Mouse (Mus musculus) heart, postnatal 14 days (tissue): ENCODE measurements around the gene Paxbp1. TPM values are rescaled to one million over a fixed set of nuclear protein-coding genes. Genes with fewer than 3 reads are reported as not detected.
"Not testable (repeated sequence)": the region's sequence is repeated elsewhere in the genome, so short reads cannot be mapped to it uniquely, and the experiment has no call there.

Experiments
- DNase-seq, 2 experiments: peaks; one replicate each; pipeline ENCODE4 v3.0.0; 2021 to 2022
- intact Hi-C: fragments of 180-260 bp; cut with DNase I; formaldehyde crosslinking; loops from one replicate; pipeline ENCODE4 v1.15.1; 2025
- long read RNA-seq, 2 experiments: library from polyadenylated mRNA; stranded (forward); transcript quantifications; one replicate each; pipeline ENCODE4 v2.0.0; 2021
- total RNA-seq, 2 experiments: library from RNA; stranded (reverse); gene quantifications; 2 replicates each; pipeline ENCODE4 v1.2.3; 2021

Paxbp1 gene
- total RNA-seq, result 10 to 100 TPM; 20.3 to 21.1 TPM
- long read RNA-seq, experiment 1, transcript Paxbp1-202 (18 exons, 3,973 nt), result major isoform, 9 of 19 reads
- long read RNA-seq, experiment 1, partial matches to known transcripts, result 0 of 19 reads
- long read RNA-seq, experiment 1, other reads (novel, unspliced or antisense), result 9 of 19 reads
- long read RNA-seq, experiment 2, transcript Paxbp1-202 (18 exons, 3,973 nt), result major isoform, 5 of 18 reads
- long read RNA-seq, experiment 2, partial matches to known transcripts, result 0 of 18 reads
- long read RNA-seq, experiment 2, other reads (novel, unspliced or antisense), result 11 of 18 reads

GRCm38 (mm10) chr16:91044270-91045182 lies at the start of gene Paxbp1:
TSS of gene Paxbp1 (minus strand) at chr16:91044543.
- DNase-seq, result peak; percentile 99 to 100
- intact Hi-C loops, result loop anchor here (2.0 to 10.0 kb wide), 2 partner anchors 28 to 760 kb away; partner anchors contain the start of gene Scaf4

- DNase-seq, result no peak
- intact Hi-C loops, result loop anchor here (10.0 kb wide), 2 partner anchors 358 to 428 kb away; no protein-coding TSS in a partner anchor
Measured at GRCm38 (mm10) chr16:91086642-91087306, 42.4 kb upstream of the Paxbp1 start.

GRCm38 (mm10) chr16:91085239-91085825 lies 41.0 kb upstream of the Paxbp1 start:
- intact Hi-C loops, result loop anchor here (10.0 kb wide), 2 partner anchors 359 to 429 kb away; no protein-coding TSS in a partner anchor
- DNase-seq, result no peak

- DNase-seq, result peak; percentile 34 to 62
- intact Hi-C loops, result loop anchor here (10.0 kb wide), 2 partner anchors 360 to 430 kb away; no protein-coding TSS in a partner anchor
Measured at GRCm38 (mm10) chr16:91084307-91085238, 40.2 kb upstream of the Paxbp1 start.

- intact Hi-C loops, result loop anchor here (10.0 kb wide), 2 partner anchors 362 to 432 kb away; no protein-coding TSS in a partner anchor
- no peak for DNase-seq
Measured at GRCm38 (mm10) chr16:91083002-91083646, 38.8 kb upstream of the Paxbp1 start.

GRCm38 (mm10) chr16:91081508-91081907 lies 37.2 kb upstream of the Paxbp1 start:
- intact Hi-C loops, result loop anchor here (1.0 to 10.0 kb wide), 4 partner anchors 233 to 433 kb away; no protein-coding TSS in a partner anchor
- DNase-seq, result peak; percentile 59 to 83

- intact Hi-C loops, result no loop called here
- peak in 1 of 2 experiments; percentile 29 for DNase-seq
Measured at GRCm38 (mm10) chr16:91076180-91076579, 31.8 kb upstream of the Paxbp1 start.

GRCm38 (mm10) chr16:91075423-91075822 lies 31.1 kb upstream of the Paxbp1 start:
- intact Hi-C loops, DNase-seq: not testable (repeated sequence)

GRCm38 (mm10) chr16:91073163-91073892 lies 29.0 kb upstream of the Paxbp1 start:
- peak; percentile 88 to 94 for DNase-seq
- intact Hi-C loops, result loop anchor here (2.0 to 5.0 kb wide), 2 partner anchors 29 to 51 kb away; partner anchors contain the start of gene Paxbp1

- no peak for DNase-seq
- intact Hi-C loops, result loop anchor here (2.0 to 5.0 kb wide), 2 partner anchors 27 to 50 kb away; partner anchors contain the start of gene Paxbp1
Measured at GRCm38 (mm10) chr16:91072256-91072655, 27.9 kb upstream of the Paxbp1 start.

GRCm38 (mm10) chr16:91068969-91069368 lies 24.6 kb upstream of the Paxbp1 start:
- intact Hi-C loops, result no loop called here
- DNase-seq, result peak; percentile 19 to 46

- no peak for DNase-seq
- intact Hi-C loops, result no loop called here
Measured at GRCm38 (mm10) chr16:91067122-91067521, 22.8 kb upstream of the Paxbp1 start.

- intact Hi-C loops, result no loop called here
- DNase-seq, result no peak
Measured at GRCm38 (mm10) chr16:91064583-91065365, 20.4 kb upstream of the Paxbp1 start.

- DNase-seq, result no peak
- intact Hi-C loops, result no loop called here
Measured at GRCm38 (mm10) chr16:91063786-91064185, 19.4 kb upstream of the Paxbp1 start.

- DNase-seq, result no peak
Measured at GRCm38 (mm10) chr16:91061531-91062318, 17.4 kb upstream of the Paxbp1 start.

GRCm38 (mm10) chr16:91057741-91058140 lies 13.4 kb upstream of the Paxbp1 start:
- intact Hi-C loops, result no loop called here
- no peak for DNase-seq

More at GRCm38 (mm10) chr16:91061531-91062318, 17.4 kb upstream of the Paxbp1 start:
- intact Hi-C loops, result no loop called here
